Mouse (Mus musculus): ENCODE measurements around the gene Gramd1b. TPM values are rescaled to one million over a fixed set of nuclear protein-coding genes. Genes with fewer than 3 reads are reported as not detected.

Gene Gramd1b
- total and polyA plus RNA-seq, 2 experiments from 2014 or later = 16.7 to 57.2 TPM

GRCm38 (mm10) chr9:40263874-40264273 is 267.3 kb downstream of the Gramd1b start:
- ATAC-seq (no peak), DNase-seq (ENCODE audit: low spot score) (no peak)
- 63% methylated on average over 6 of the region's 6 CpGs for WGBS
- no peak overlapping the region for H3K4me3 ChIP-seq (ENCODE audit: low read length)
- no peak overlapping the region for H3K4me2 ChIP-seq (ENCODE audit: low read depth, low read length)
- H3K9me3 ChIP-seq (ENCODE audit: low read length) = no peaks in the 10 kb centered on the region
- no peak for TF ChIP-seq CTCF (IDR thresholded peaks at IDR 0.05; ENCODE audit: low read depth)
- no peaks in the 10 kb centered on the region for H3K27me3 ChIP-seq (ENCODE audit: insufficient read depth, low read length)
- H3K36me3 ChIP-seq (ENCODE audit: insufficient read depth, low read length) = no peaks in the 10 kb centered on the region
- H3K9ac ChIP-seq (replicated peaks; ENCODE audit: low read length) = no peak overlapping the region
- H3K27ac ChIP-seq = no peak overlapping the region
- H3K4me1 ChIP-seq (ENCODE audit: insufficient read depth, low read length) = no peaks in the 10 kb centered on the region

- Histone ChIP-seq H3K4me1 (ENCODE audit: insufficient read depth, low read length) (no peaks in the 10 kb centered on the region), H3K36me3 (ENCODE audit: insufficient read depth, low read length) (no peaks in the 10 kb centered on the region), H3K27me3 (ENCODE audit: insufficient read depth, low read length) (no peaks in the 10 kb centered on the region), H3K9me3 (ENCODE audit: low read length) (no peaks in the 10 kb centered on the region), H3K9ac (replicated peaks; ENCODE audit: low read length) (no peak overlapping the region), H3K4me2 (ENCODE audit: low read depth, low read length) (no peak overlapping the region), H3K4me3 (ENCODE audit: low read length) (no peak overlapping the region), H3K27ac (no peak overlapping the region)
- ATAC-seq (no peak), DNase-seq (ENCODE audit: low spot score) (no peak)
- 54% methylated on average over 3 of the region's 3 CpGs for WGBS
- TF ChIP-seq CTCF (IDR thresholded peaks at IDR 0.05; ENCODE audit: low read depth) = no peak
Measured at GRCm38 (mm10) chr9:40252459-40252858, 278.7 kb downstream of the Gramd1b start.

- Histone ChIP-seq H3K4me3 (ENCODE audit: low read length) (no peak overlapping the region), H3K4me1 (ENCODE audit: insufficient read depth, low read length) (0 out of 2 replicates have a peak, but pooled peaks cover 3% of the 10 kb centered on the region), H3K9ac (replicated peaks; ENCODE audit: low read length) (no peak overlapping the region), H3K27ac (no peak overlapping the region), H3K9me3 (ENCODE audit: low read length) (no peaks in the 10 kb centered on the region), H3K36me3 (ENCODE audit: insufficient read depth, low read length) (no peaks in the 10 kb centered on the region), H3K27me3 (ENCODE audit: insufficient read depth, low read length) (no peaks in the 10 kb centered on the region), H3K4me2 (ENCODE audit: low read depth, low read length) (no peak overlapping the region)
- TF ChIP-seq CTCF (IDR thresholded peaks at IDR 0.05; ENCODE audit: low read depth) = no peak
- WGBS = 79% methylated on average over 1 of the region's 1 CpGs
- DNase-seq (ENCODE audit: low spot score) (no peak), ATAC-seq (no peak)
Measured at GRCm38 (mm10) chr9:40249106-40249505, 282.1 kb downstream of the Gramd1b start.

GRCm38 (mm10) chr9:40246702-40247101 is 284.5 kb downstream of the Gramd1b start:
- Histone ChIP-seq H3K36me3 (ENCODE audit: insufficient read depth, low read length) (no peaks in the 10 kb centered on the region), H3K9me3 (ENCODE audit: low read length) (no peaks in the 10 kb centered on the region), H3K9ac (replicated peaks; ENCODE audit: low read length) (no peak overlapping the region), H3K4me1 (ENCODE audit: insufficient read depth, low read length) (0 out of 2 replicates have a peak, but pooled peaks cover 3% of the 10 kb centered on the region), H3K4me3 (ENCODE audit: low read length) (no peak overlapping the region), H3K4me2 (ENCODE audit: low read depth, low read length) (no peak overlapping the region), H3K27me3 (ENCODE audit: insufficient read depth, low read length) (no peaks in the 10 kb centered on the region), H3K27ac (no peak overlapping the region)
- 45% methylated on average over 6 of the region's 6 CpGs for WGBS
- TF ChIP-seq CTCF (IDR thresholded peaks at IDR 0.05; ENCODE audit: low read depth) = no peak
- ATAC-seq (no peak), DNase-seq (ENCODE audit: low spot score) (no peak)

GRCm38 (mm10) chr9:40245974-40246665 is 285.1 kb downstream of the Gramd1b start:
- Histone ChIP-seq H3K9ac (replicated peaks; ENCODE audit: low read length) (no peak overlapping the region), H3K4me1 (ENCODE audit: insufficient read depth, low read length) (peaks cover 6% of the 10 kb centered on the region), H3K4me2 (ENCODE audit: low read depth, low read length) (no peak overlapping the region), H3K4me3 (ENCODE audit: low read length) (no peak overlapping the region), H3K36me3 (ENCODE audit: insufficient read depth, low read length) (no peaks in the 10 kb centered on the region), H3K27ac (no peak overlapping the region), H3K9me3 (ENCODE audit: low read length) (no peaks in the 10 kb centered on the region), H3K27me3 (ENCODE audit: insufficient read depth, low read length) (no peaks in the 10 kb centered on the region)
- peak; percentile 59 for DNase-seq (ENCODE audit: low spot score)
- no peak for TF ChIP-seq CTCF (IDR thresholded peaks at IDR 0.05; ENCODE audit: low read depth)
- 40% methylated on average over 7 of the region's 7 CpGs for WGBS
- ATAC-seq = no peak

GRCm38 (mm10) chr9:40245466-40245865 is 285.7 kb downstream of the Gramd1b start:
- no peak overlapping the region for H3K27ac ChIP-seq
- DNase-seq (ENCODE audit: low spot score) (no peak), ATAC-seq (no peak)
- H3K4me1 ChIP-seq (ENCODE audit: insufficient read depth, low read length) = peaks cover 10% of the 10 kb centered on the region
- H3K36me3 ChIP-seq (ENCODE audit: insufficient read depth, low read length) = no peaks in the 10 kb centered on the region
- no peak for TF ChIP-seq CTCF (IDR thresholded peaks at IDR 0.05; ENCODE audit: low read depth)
- H3K9me3 ChIP-seq (ENCODE audit: low read length) = no peaks in the 10 kb centered on the region
- no peak overlapping the region for H3K4me3 ChIP-seq (ENCODE audit: low read length)
- H3K27me3 ChIP-seq (ENCODE audit: insufficient read depth, low read length) = no peaks in the 10 kb centered on the region
- H3K9ac ChIP-seq (replicated peaks; ENCODE audit: low read length) = no peak overlapping the region
- WGBS = 71% methylated on average over 9 of the region's 9 CpGs
- H3K4me2 ChIP-seq (ENCODE audit: low read depth, low read length) = no peak overlapping the region

Other genes with a start within 250 kb of the Gramd1b start
- gene Gm21915, start 139.2 kb upstream of the Gramd1b start, total RNA-seq (2014; rRNA removed) = not detected in 2 replicates
- gene Gm21915, start 139.2 kb upstream of the Gramd1b start, polyA plus RNA-seq (2015; fragmentation: Nextera tagmentation; extraction: Ambion mirVana) = not detected in 2 replicates
- 66.0 and 79.5 TPM in 2 replicates for gene Clmp, start 154.6 kb upstream of the Gramd1b start, total RNA-seq (2014; rRNA removed)
- 42.3 and 43.3 TPM in 2 replicates for gene Clmp, start 154.6 kb upstream of the Gramd1b start, polyA plus RNA-seq (2015; fragmentation: Nextera tagmentation; extraction: Ambion mirVana)